Mouse (Mus musculus) midbrain, postnatal 0 days (tissue): ENCODE results near the gene Gnb2. TPM values are rescaled to one million over a fixed set of nuclear protein-coding genes. Genes with fewer than 3 reads are reported as not detected.
A peak's percentile ranks its signal among the peaks of the same experiment; 100 is the strongest.

Source experiments
- ATAC-seq: fragments of 200-750 bp; cut with Nextera tagmentation; 2 replicates; pipeline ENCODE4 v1.8.0; 2017; ENCODE audit warnings: moderate number of reproducible peaks, mild to moderate bottlenecking, moderate TSS enrichment, moderate library complexity; ENCODE audit not compliant: low FRiP score
- DNase-seq: peaks from one replicate; pipeline ENCODE4 v3.0.0-alpha.2; 2015; ENCODE audit warnings: low spot score
- H3K27ac ChIP-seq: fragments of 300-500 bp; sonication (generic); 2 replicates; pipeline ENCODE4 v1.5.1; 2014; ENCODE audit warnings: low read depth, mild to moderate bottlenecking, low read length, mixed read lengths
- H3K27me3 ChIP-seq: fragments of 300-500 bp; sonication (generic); 2 replicates; pipeline ENCODE4 v1.6.1; 2014; ENCODE audit warnings: low read length, control low read depth, mixed read lengths; ENCODE audit not compliant: insufficient read depth
- H3K36me3 ChIP-seq: fragments of 300-500 bp; sonication (generic); 2 replicates; pipeline ENCODE4 v1.6.1; 2014; ENCODE audit warnings: low read length, control low read depth, mixed read lengths; ENCODE audit not compliant: insufficient read depth
- H3K4me1 ChIP-seq: fragments of 300-500 bp; sonication (generic); 2 replicates; pipeline ENCODE4 v1.6.1; 2014; ENCODE audit warnings: mild to moderate bottlenecking, control low read depth, antibody characterized with exemption, low read length, mixed read lengths; ENCODE audit not compliant: insufficient read depth
- H3K4me2 ChIP-seq: fragments of 300-500 bp; sonication (generic); 2 replicates; pipeline ENCODE4 v1.6.1; 2014; ENCODE audit warnings: low read depth, mild to moderate bottlenecking, low read length, mixed read lengths; ENCODE audit not compliant: poor library complexity, severe bottlenecking
- H3K4me3 ChIP-seq: fragments of 300-500 bp; sonication (generic); 2 replicates; pipeline ENCODE4 v1.5.1; 2014; ENCODE audit warnings: low read depth, mild to moderate bottlenecking, low read length, moderate library complexity
- H3K9ac ChIP-seq: fragments of 300-500 bp; sonication (generic); replicated peaks from 2 replicates; pipeline ENCODE4 v1.6.1; 2014; ENCODE audit warnings: mild to moderate bottlenecking, low read length, moderate library complexity, mixed read lengths; ENCODE audit not compliant: poor library complexity, severe bottlenecking
- H3K9me3 ChIP-seq: fragments of 300-500 bp; sonication (generic); 2 replicates; pipeline ENCODE4 v1.6.1; 2016; ENCODE audit warnings: low read length, control low read depth
- CTCF ChIP-seq: IDR thresholded peaks from 2 replicates; pipeline ENCODE4 v1.5.1; 2016; ENCODE audit warnings: antibody characterized with exemption, mild to moderate bottlenecking
- WGBS: fragments of 180-500 bp; shearing (Covaris S2); extraction: QIAGEN DNeasy Blood & Tissue Kit; methylation state at CpG from one replicate; pipeline ENCODE4 v1.1.7; 2014; 5-methylcytosine and 5-hydroxymethylcytosine counted together
- polyA plus RNA-seq: library from polyadenylated mRNA; unstranded; fragments of >200 nt; fragmentation: Nextera tagmentation; extraction: Ambion mirVana; gene quantifications from 2 replicates; pipeline ENCODE4 v1.2.1, GENCODE M21; 2015
- total RNA-seq: library from RNA; depleted of rRNA; stranded (reverse); fragments of >200 nt; gene quantifications from 2 replicates; pipeline ENCODE4 v1.2.3, GENCODE M21; 2014

Gnb2 gene
- total and polyA plus RNA-seq, 2 experiments from 2014 or later: 590 to 1,456 TPM

- peak; percentile 57 for DNase-seq
- Histone ChIP-seq H3K4me3 (peak overlapping the region; percentile 2; the same call in 1 of the 2 replicates), H3K4me1 (peaks cover 13% of the 10 kb centered on the region; the same call in 1 of the 2 replicates), H3K4me2 (peak overlapping the region; percentile 92; the same call in 1 of the 2 replicates), H3K9me3 (no peaks in the 10 kb centered on the region), H3K27me3 (no peaks in the 10 kb centered on the region), H3K9ac (no peak overlapping the region; the same call in 1 of the 2 replicates), H3K27ac (no peak overlapping the region), H3K36me3 (peaks cover 8% of the 10 kb centered on the region; the same call in 1 of the 2 replicates)
- 0 out of 2 replicates have a peak, but pooled peaks have one; percentile 32 for ATAC-seq
- TF ChIP-seq CTCF: peak; percentile 78
- WGBS: 82% methylated on average over 11 of the region's 11 CpGs
Observed at GRCm38 (mm10) chr5:137512847-137513794, 20.2 kb downstream of the Gnb2 start.

- H3K4me3 ChIP-seq: peak overlapping the region; percentile 97
- DNase-seq (no peak), ATAC-seq (no peak)
- TF ChIP-seq CTCF: no peak
- 0 out of 2 replicates have a peak, but pooled peaks cover 3% of the 10 kb centered on the region for H3K36me3 ChIP-seq
- H3K9me3 ChIP-seq: no peaks in the 10 kb centered on the region
- H3K27ac ChIP-seq: peak overlapping the region; percentile 90
- H3K4me2 ChIP-seq: peak overlapping the region; percentile 92
- 52% methylated on average over 3 of the region's 3 CpGs for WGBS
- H3K27me3 ChIP-seq: no peaks in the 10 kb centered on the region
- peaks cover 13% of the 10 kb centered on the region; the same call in 1 of the 2 replicates for H3K4me1 ChIP-seq
- H3K9ac ChIP-seq: peak overlapping the region; percentile 99
Observed at GRCm38 (mm10) chr5:137511706-137512105, 21.6 kb downstream of the Gnb2 start.

- no peaks in the 10 kb centered on the region for H3K9me3 ChIP-seq
- no peaks in the 10 kb centered on the region for H3K27me3 ChIP-seq
- peak overlapping the region; percentile 99 for H3K9ac ChIP-seq
- H3K4me3 ChIP-seq: peak overlapping the region; percentile 97
- peak overlapping the region; percentile 92 for H3K4me2 ChIP-seq
- TF ChIP-seq CTCF: no peak
- 0 out of 2 replicates have a peak, but pooled peaks cover 3% of the 10 kb centered on the region for H3K36me3 ChIP-seq
- H3K27ac ChIP-seq: peak overlapping the region; percentile 90
- DNase-seq: no peak
- WGBS: 0% methylated on average over 24 of the region's 83 CpGs
- peaks cover 13% of the 10 kb centered on the region; the same call in 1 of the 2 replicates for H3K4me1 ChIP-seq
- ATAC-seq: peak; percentile 54; the same call in 1 of the 2 replicates
Observed at GRCm38 (mm10) chr5:137510573-137511390, 22.5 kb downstream of the Gnb2 start.

GRCm38 (mm10) chr5:137510014-137510501 lies 23.3 kb downstream of the Gnb2 start:
- Histone ChIP-seq H3K36me3 (0 out of 2 replicates have a peak, but pooled peaks cover 3% of the 10 kb centered on the region), H3K4me2 (peak overlapping the region; percentile 92), H3K27ac (peak overlapping the region; percentile 90), H3K9ac (peak overlapping the region; percentile 99), H3K27me3 (no peaks in the 10 kb centered on the region), H3K4me3 (peak overlapping the region; percentile 97), H3K4me1 (peaks cover 13% of the 10 kb centered on the region; the same call in 1 of the 2 replicates), H3K9me3 (no peaks in the 10 kb centered on the region)
- ATAC-seq (peak; percentile 79), DNase-seq (peak; percentile 79)
- TF ChIP-seq CTCF: no peak
- 2% methylated on average over 43 of the region's 52 CpGs for WGBS

GRCm38 (mm10) chr5:137504041-137504440 lies 29.3 kb downstream of the Gnb2 start:
- no peaks in the 10 kb centered on the region for H3K9me3 ChIP-seq
- 82% methylated on average over 6 of the region's 6 CpGs for WGBS
- no peak overlapping the region for H3K27ac ChIP-seq
- no peaks in the 10 kb centered on the region for H3K27me3 ChIP-seq
- TF ChIP-seq CTCF: peak; percentile 45
- H3K4me2 ChIP-seq: no peak overlapping the region
- no peaks in the 10 kb centered on the region; the same call in 1 of the 2 replicates for H3K36me3 ChIP-seq
- no peak overlapping the region for H3K9ac ChIP-seq
- DNase-seq (no peak), ATAC-seq (no peak)
- peaks cover 7% of the 10 kb centered on the region for H3K4me1 ChIP-seq
- H3K4me3 ChIP-seq: no peak overlapping the region
